Mouse (Mus musculus): ENCODE measurements at regions not wholly inside any gene's neighbourhood (a gene's known extent, or its start where the extent isn't known, plus 50 kb on each side); places are given as distances from the start of the nearest gene placed in this dataset.

DNA sequence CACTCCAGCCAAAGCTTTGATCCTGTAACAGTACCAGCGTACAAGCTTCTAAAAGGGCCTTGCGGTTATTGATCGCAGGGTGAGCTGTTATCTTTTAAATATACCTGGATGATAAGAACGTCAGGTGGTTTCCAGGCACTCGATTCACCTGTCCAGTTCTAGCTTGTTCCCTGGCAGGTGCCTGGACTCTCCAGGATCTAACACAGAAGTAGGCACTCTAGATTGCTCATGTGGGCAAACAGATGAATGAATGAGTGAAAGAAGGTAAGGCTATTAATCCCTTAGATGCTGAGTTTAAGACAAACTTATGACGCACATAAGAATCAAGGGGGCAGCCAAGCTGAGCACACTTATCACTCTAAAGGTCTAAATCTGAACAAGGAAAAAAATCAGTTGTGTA is 190.3 kb upstream of the Klf14 start:
- Histone ChIP-seq H3K9me3 (ENCODE audit: control insufficient read depth, low read length) (no peaks in the 10 kb centered on the region), H3K4me3 (replicated peaks; ENCODE audit: low read length) (no peak overlapping the region), H3K4me2 (replicated peaks; ENCODE audit: low read depth, low read length, severe bottlenecking) (no peak overlapping the region), H3K9ac (ENCODE audit: low read depth, low read length, severe bottlenecking) (no peak overlapping the region), H3K36me3 (ENCODE audit: control insufficient read depth, insufficient read depth, low read length) (no peaks in the 10 kb centered on the region), H3K4me1 (ENCODE audit: control insufficient read depth, insufficient read depth, low read length) (no peaks in the 10 kb centered on the region), H3K27me3 (ENCODE audit: control insufficient read depth, insufficient read depth, low read length) (no peaks in the 10 kb centered on the region), H3K27ac (replicated peaks; ENCODE audit: low read depth, low read length) (no peak overlapping the region)
- WGBS: 93% methylated on average over 6 of the region's 6 CpGs
- DNase-seq (ENCODE audit: low spot score): no peak
- ATAC-seq (ENCODE audit: low FRiP score, low read depth): no peak
- TF ChIP-seq POLR2A (IDR thresholded peaks at IDR 0.05; ENCODE audit: borderline replicate concordance, extremely low read depth, insufficient read depth, insufficient read length): no peak

DNA sequence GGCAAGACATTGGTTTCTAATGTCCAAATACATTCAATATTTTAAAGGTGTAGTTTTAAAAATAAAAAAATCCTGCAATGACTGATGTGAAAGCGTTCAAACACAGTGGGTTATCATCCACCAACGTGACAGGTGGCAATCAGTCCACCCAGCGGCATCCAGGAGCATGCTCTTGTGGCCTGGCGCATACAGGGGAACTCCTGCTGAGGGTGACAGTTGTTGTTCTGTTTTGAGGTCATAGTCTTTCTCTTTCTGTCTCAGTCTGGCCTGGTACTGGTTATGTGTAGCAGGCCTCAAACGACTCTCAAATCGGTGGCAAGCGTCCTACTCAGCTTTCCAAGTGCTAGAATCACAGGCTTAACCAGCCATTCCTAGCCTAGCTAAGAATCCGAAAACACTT is 191.5 kb upstream of the Klf14 start:
- Histone ChIP-seq H3K27ac (replicated peaks; ENCODE audit: low read depth, low read length) (no peak overlapping the region), H3K36me3 (ENCODE audit: control insufficient read depth, insufficient read depth, low read length) (no peaks in the 10 kb centered on the region), H3K9me3 (ENCODE audit: control insufficient read depth, low read length) (no peaks in the 10 kb centered on the region), H3K4me3 (replicated peaks; ENCODE audit: low read length) (no peak overlapping the region), H3K4me2 (replicated peaks; ENCODE audit: low read depth, low read length, severe bottlenecking) (no peak overlapping the region), H3K4me1 (ENCODE audit: control insufficient read depth, insufficient read depth, low read length) (no peaks in the 10 kb centered on the region), H3K27me3 (ENCODE audit: control insufficient read depth, insufficient read depth, low read length) (no peaks in the 10 kb centered on the region), H3K9ac (ENCODE audit: low read depth, low read length, severe bottlenecking) (no peak overlapping the region)
- TF ChIP-seq POLR2A (IDR thresholded peaks at IDR 0.05; ENCODE audit: borderline replicate concordance, extremely low read depth, insufficient read depth, insufficient read length): no peak
- WGBS: 93% methylated on average over 8 of the region's 8 CpGs
- ATAC-seq (ENCODE audit: low FRiP score, low read depth) (no peak), DNase-seq (ENCODE audit: low spot score) (no peak)

DNA sequence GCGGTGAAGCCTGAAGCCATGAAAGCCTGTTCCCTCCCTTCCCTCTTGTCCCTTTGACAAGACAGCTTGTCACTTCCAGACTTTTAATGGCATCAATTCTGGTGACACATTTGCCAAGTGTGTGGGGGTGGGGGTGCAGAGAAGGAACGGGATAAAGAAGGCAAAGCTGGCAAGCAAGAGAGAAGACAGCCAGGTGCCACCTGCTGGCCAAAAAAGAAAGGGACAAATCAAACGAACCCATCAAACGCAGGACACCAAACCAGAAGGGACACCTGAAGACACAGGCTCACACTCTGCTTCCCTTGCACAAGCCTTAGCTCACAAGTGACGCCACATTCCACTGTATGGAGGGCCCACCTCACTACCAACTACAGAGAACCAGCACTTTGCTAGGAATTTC is 197.0 kb upstream of the Klf14 start:
- H3K9ac ChIP-seq (ENCODE audit: low read depth, low read length, severe bottlenecking): no peak overlapping the region
- no peak overlapping the region for H3K4me2 ChIP-seq (replicated peaks; ENCODE audit: low read depth, low read length, severe bottlenecking)
- DNase-seq (ENCODE audit: low spot score) (peak; percentile 21), ATAC-seq (ENCODE audit: low FRiP score, low read depth) (no peak)
- peaks cover 13% of the 10 kb centered on the region for H3K4me1 ChIP-seq (ENCODE audit: control insufficient read depth, insufficient read depth, low read length)
- no peak overlapping the region for H3K27ac ChIP-seq (replicated peaks; ENCODE audit: low read depth, low read length)
- no peaks in the 10 kb centered on the region for H3K9me3 ChIP-seq (ENCODE audit: control insufficient read depth, low read length)
- H3K27me3 ChIP-seq (ENCODE audit: control insufficient read depth, insufficient read depth, low read length): no peaks in the 10 kb centered on the region
- TF ChIP-seq POLR2A (IDR thresholded peaks at IDR 0.05; ENCODE audit: borderline replicate concordance, extremely low read depth, insufficient read depth, insufficient read length): no peak
- H3K4me3 ChIP-seq (replicated peaks; ENCODE audit: low read length): no peak overlapping the region
- H3K36me3 ChIP-seq (ENCODE audit: control insufficient read depth, insufficient read depth, low read length): no peaks in the 10 kb centered on the region
- 21% methylated on average over 5 of the region's 5 CpGs for WGBS

DNA sequence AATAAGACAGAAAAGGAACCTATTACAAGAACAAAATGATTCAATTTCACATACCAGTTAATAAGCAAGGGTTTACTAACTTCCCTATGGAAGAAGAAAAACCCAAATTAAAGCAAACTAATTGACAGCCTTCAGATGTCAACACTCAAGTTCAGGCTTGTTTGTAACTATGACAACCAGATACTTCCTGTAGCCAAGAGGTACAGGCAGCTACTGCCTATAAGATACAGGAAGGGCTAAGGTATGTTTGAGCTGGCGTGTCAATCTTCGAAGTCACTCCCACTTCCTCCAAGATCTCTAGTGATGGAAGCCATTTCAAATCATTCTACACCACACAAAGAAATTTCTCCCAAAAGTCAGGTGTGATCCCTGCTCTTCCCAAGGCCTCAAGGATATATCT is 198.1 kb upstream of the Klf14 start:
- WGBS: 76% methylated on average over 2 of the region's 2 CpGs

DNA sequence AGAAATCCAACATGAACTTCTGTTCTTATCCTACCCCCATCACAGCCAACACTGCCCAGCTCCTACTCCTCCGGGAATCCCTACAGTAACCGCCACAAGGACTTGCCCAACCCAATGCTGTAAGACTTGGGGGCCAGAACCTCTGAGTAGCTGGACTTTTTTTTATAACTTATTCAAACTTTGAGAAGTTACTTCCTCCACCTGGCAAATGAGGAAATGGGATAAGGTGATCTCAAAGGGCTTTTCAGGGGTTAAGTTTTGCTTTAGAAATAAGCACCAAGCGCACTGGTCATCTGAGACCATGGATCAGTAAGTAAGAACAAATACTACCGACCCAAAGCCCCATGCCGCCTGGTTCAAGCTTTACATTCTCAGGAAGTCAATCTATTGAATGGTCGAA is 198.6 kb upstream of the Klf14 start:
- H3K4me2 ChIP-seq (replicated peaks; ENCODE audit: low read depth, low read length, severe bottlenecking): no peak overlapping the region
- H3K27me3 ChIP-seq (ENCODE audit: control insufficient read depth, insufficient read depth, low read length): no peaks in the 10 kb centered on the region
- H3K9ac ChIP-seq (ENCODE audit: low read depth, low read length, severe bottlenecking): no peak overlapping the region
- no peak overlapping the region for H3K27ac ChIP-seq (replicated peaks; ENCODE audit: low read depth, low read length)
- TF ChIP-seq POLR2A (IDR thresholded peaks at IDR 0.05; ENCODE audit: borderline replicate concordance, extremely low read depth, insufficient read depth, insufficient read length): no peak
- no peaks in the 10 kb centered on the region for H3K9me3 ChIP-seq (ENCODE audit: control insufficient read depth, low read length)
- no peak overlapping the region for H3K4me3 ChIP-seq (replicated peaks; ENCODE audit: low read length)
- no peaks in the 10 kb centered on the region for H3K36me3 ChIP-seq (ENCODE audit: control insufficient read depth, insufficient read depth, low read length)
- H3K4me1 ChIP-seq (ENCODE audit: control insufficient read depth, insufficient read depth, low read length): peaks cover 13% of the 10 kb centered on the region
- DNase-seq (ENCODE audit: low spot score): no peak
- WGBS: 87% methylated on average over 6 of the region's 6 CpGs
- ATAC-seq (ENCODE audit: low FRiP score, low read depth): no peak

More for the DNA sequence above, 198.1 kb upstream of the Klf14 start:
- no peaks in the 10 kb centered on the region for H3K36me3 ChIP-seq (ENCODE audit: control insufficient read depth, insufficient read depth, low read length)
- DNase-seq (ENCODE audit: low spot score): no peak
- H3K4me3 ChIP-seq (replicated peaks; ENCODE audit: low read length): no peak overlapping the region
- no peak overlapping the region for H3K27ac ChIP-seq (replicated peaks; ENCODE audit: low read depth, low read length)
- H3K4me1 ChIP-seq (ENCODE audit: control insufficient read depth, insufficient read depth, low read length): peaks cover 13% of the 10 kb centered on the region
- no peak overlapping the region for H3K9ac ChIP-seq (ENCODE audit: low read depth, low read length, severe bottlenecking)
- no peak overlapping the region for H3K4me2 ChIP-seq (replicated peaks; ENCODE audit: low read depth, low read length, severe bottlenecking)
- no peaks in the 10 kb centered on the region for H3K27me3 ChIP-seq (ENCODE audit: control insufficient read depth, insufficient read depth, low read length)
- no peaks in the 10 kb centered on the region for H3K9me3 ChIP-seq (ENCODE audit: control insufficient read depth, low read length)
- ATAC-seq (ENCODE audit: low FRiP score, low read depth): no peak
- TF ChIP-seq POLR2A (IDR thresholded peaks at IDR 0.05; ENCODE audit: borderline replicate concordance, extremely low read depth, insufficient read depth, insufficient read length): no peak

DNA sequence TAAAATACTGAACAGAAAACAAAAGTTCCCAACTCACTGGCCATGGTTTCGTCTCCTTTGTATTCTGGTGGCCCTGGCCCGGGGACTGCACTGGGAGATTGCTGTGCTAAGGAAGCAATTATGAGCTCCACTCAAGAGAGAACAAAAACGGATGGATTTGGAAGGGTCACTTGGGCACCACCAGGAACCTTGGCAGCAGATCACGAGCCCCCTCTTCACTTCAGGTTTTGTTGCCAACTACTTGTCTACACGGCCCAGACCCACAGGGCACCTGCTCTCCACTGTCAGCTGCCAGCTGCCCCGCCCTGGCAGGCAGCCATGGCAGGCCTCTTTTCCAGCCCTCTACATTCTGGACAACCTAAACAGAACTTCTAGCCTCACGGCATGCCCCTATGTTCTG is 199.8 kb upstream of the Klf14 start:
- WGBS: 70% methylated on average over 7 of the region's 7 CpGs
- ATAC-seq (ENCODE audit: low FRiP score, low read depth): no peak

More for the DNA sequence above, 199.8 kb upstream of the Klf14 start:
- H3K9me3 ChIP-seq (ENCODE audit: control insufficient read depth, low read length): no peaks in the 10 kb centered on the region
- TF ChIP-seq POLR2A (IDR thresholded peaks at IDR 0.05; ENCODE audit: borderline replicate concordance, extremely low read depth, insufficient read depth, insufficient read length): no peak
- no peaks in the 10 kb centered on the region for H3K36me3 ChIP-seq (ENCODE audit: control insufficient read depth, insufficient read depth, low read length)
- DNase-seq (ENCODE audit: low spot score): peak; percentile 48
- no peak overlapping the region for H3K27ac ChIP-seq (replicated peaks; ENCODE audit: low read depth, low read length)
- H3K27me3 ChIP-seq (ENCODE audit: control insufficient read depth, insufficient read depth, low read length): no peaks in the 10 kb centered on the region
- no peak overlapping the region for H3K9ac ChIP-seq (ENCODE audit: low read depth, low read length, severe bottlenecking)
- H3K4me2 ChIP-seq (replicated peaks; ENCODE audit: low read depth, low read length, severe bottlenecking): no peak overlapping the region
- H3K4me3 ChIP-seq (replicated peaks; ENCODE audit: low read length): no peak overlapping the region
- H3K4me1 ChIP-seq (ENCODE audit: control insufficient read depth, insufficient read depth, low read length): peaks cover 13% of the 10 kb centered on the region

All from limb, embryonic 14.5 days (tissue).